Mouse (Mus musculus): ENCODE measurements around the gene Vgll4.

DNA sequence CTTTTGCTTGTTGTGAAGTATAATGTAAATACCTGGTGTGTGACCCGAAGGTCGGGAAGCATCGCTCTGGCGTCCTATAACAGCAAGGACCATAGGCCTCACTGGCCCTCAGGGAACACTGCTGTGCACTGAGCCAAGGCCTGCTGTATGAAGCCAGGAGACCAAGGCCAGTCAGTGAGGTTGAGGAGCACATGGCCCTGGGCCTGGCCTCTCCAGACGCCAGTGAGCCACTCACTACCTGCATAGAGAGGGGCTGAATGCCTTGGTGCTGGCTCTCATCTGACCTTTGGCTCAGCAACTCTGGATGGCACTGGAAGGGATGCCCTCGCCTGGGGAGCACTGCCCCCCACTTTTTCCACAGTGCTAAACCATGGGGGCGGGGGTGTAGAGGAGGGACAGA is 101.1 kb downstream of the Vgll4 start:
- TF ChIP-seq EP300 (IDR thresholded peaks at IDR 0.05; ENCODE audit: low read depth) (no peak), CTCF (IDR thresholded peaks at IDR 0.05; ENCODE audit: low read depth) (no peak)
